Mouse (Mus musculus) adrenal gland, postnatal 25 days (tissue): Measurements from ENCODE around the gene Crabp1. TPM values are rescaled to one million over a fixed set of nuclear protein-coding genes. Genes with fewer than 3 reads are reported as not detected.

Source experiments
- DNase-seq: peaks from one replicate; pipeline ENCODE4 v3.0.0; 2021; ENCODE audit warnings: mixed read lengths
- total RNA-seq: library from RNA; stranded (reverse); gene quantifications from 2 replicates; pipeline ENCODE4 v1.2.3, GENCODE M21; 2021

Crabp1 gene
- total RNA-seq, 1 experiment from 2014 or later, result 8.4 TPM

DNA sequence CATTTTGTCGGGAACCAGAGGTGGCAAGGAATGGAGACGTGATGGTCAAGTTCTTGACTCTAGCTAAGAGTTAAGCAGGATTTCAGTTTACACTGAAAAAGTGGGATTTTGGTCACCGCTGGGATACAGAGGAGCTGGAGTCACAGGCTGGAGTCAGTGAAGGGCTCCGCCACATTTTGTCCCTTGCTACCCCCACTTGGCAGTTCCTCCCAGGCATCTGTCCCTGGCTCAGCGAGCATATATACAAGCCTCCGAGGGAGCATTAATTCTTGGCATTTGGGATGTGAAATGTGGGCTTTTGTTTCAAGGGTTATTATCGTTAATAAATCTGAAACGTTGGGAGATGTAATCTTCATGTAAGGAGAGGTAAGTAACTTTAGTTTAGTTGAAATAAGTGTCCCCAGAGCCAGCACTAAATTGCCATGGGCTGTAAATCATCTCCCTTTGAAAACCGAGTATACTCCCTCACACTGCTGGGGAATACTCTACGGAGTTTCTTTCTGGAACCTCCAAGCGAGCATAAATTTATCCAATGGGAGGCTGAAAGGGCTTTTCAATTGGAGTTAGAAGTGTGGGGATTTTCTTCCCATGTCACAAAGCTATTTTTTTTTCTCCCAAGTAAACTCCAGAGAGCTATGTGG lies 5.7 kb downstream of the Crabp1 start:
- DNase-seq, result no peak

DNA sequence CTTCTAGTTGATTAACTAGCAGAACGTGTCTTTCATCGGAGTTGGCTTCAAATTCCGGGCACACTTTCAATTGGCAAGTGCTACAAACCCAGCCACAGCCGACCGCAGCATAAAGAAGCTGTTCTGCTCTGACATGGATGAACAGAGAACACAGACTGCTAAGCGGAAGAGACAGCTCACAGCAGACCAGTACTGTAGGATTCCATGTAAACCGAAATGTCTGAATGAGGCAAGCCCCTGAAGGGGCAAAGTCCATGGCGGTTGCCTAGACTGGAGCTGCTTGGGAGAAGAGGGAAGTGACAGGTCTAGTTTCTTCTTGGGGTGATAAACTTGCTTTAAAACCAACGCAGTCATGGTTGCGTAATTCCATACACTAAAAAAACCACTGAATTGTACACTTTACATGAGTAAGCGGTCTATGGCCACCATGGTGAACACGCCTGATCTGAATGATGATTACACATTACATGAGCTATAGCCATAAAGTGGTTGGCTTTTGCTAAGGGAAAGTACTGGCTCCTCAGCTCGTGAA lies 12.0 kb downstream of the Crabp1 start:
- DNase-seq, result no peak

DNA sequence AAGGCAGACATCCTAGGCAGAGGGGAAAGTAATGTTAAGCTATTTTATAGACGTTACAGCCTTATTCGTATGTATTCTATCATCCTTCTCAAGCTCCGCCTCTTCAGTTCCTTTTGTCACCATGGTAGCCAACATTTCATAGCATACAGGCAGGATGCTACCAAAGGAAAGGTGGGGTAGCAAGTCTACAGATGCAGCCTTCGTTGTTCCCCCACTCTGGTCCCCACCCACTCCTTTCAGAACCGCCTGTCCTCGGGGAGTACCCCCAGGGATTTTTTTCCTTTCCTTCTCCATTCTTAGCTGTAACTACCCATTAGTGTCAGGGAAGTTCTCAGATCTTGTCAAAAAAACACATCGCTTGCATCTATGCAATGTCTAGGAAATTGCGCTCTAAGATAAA lies 14.7 kb downstream of the Crabp1 start:
- no peak for DNase-seq

DNA sequence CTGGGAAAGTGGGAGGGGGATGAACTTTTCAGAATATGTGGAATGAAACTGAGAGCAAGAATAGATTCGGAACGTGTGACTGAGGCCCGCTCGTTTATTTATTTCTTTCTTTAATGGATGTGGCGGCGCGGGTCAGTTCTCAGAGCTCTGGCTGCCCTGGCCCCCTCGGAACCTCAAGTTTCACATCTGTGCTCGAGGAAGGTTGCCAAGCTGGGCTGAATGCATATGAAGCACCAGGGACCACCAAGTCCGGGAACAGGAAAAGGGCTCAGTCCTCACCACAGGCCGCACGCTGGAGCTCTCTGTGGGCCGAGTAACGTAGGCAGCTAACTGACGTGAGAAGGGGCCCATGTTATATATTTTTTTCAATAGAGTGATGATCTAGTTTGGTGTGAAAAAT lies 18.0 kb downstream of the Crabp1 start:
- no peak for DNase-seq

DNA sequence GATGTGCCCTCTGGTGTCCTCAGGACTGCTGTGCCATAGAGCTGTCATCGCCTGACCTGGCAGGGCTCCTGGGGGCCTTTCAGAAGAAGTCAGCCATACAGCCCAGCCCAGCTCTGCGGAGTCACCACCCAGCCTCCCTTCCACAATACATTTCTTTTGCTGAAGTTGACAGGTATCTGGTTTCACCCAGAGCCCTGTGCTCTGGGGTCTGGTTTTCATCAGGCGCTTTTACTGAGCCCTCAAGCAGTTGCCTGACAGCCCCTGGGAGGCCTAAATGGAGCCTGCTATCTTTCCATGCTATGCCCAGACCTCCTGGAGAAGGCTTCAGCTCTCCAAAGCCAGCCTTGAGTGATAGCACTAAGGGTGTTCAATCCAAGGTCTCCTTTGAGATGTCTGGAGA lies 19.5 kb downstream of the Crabp1 start:
- DNase-seq, result no peak

DNA sequence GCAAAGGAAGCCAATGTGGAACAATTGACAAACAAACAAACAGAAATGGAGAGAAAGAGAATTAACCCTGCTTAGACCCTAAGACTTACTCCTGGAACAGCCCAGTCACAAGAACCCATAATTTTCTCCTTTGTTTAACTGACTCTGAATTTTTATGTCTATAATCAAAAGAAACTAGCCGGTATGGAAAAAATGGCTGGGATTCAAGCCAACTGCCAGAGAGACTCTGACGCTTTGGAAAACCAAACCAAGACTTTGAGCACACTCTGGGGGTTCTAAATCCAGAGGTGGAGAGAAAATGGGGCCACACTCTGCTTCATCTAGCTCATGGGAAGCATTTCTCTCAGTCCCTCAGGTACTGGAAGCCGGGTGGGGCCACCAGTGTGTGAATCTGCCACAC lies 20.7 kb downstream of the Crabp1 start:
- no peak for DNase-seq

DNA sequence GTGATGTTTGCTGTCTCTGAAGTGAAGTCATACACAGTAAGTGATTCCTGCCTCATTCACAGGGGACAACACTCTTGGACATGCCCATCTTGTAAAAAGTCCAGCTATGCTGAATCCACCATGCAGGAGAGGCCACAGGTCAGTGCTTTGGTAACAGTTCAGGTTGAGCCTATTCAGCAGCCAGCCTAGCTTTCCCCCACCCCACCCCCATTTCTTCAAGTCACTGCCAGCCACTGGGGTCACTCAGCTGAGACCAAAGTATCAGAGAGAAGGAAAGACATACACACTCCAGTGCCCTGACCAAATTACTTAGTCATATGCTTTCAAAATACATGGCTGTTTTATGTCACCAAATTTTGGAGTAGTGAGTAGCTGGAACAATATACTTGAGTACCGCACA lies 21.5 kb downstream of the Crabp1 start:
- no peak for DNase-seq

DNA sequence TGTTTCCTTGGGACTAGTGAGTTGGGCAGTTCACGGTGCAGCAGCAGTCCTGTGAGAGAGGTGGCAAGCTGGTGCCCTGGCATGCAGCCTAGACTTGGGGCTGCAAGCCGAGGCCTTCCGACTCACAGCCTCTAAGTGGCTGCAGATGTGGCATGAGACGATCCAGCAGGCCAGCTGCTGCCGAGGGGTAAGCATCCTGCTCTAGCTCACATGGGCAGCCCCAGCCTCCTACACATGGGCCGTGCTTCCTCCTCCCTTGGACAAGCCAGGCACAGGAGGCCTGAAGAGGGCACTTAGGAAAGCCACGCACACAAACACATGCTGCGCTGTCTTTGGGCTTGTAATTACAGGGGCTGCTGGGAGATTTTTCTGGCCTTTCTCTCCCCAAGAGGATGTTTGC lies 23.2 kb downstream of the Crabp1 start:
- no peak for DNase-seq

DNA sequence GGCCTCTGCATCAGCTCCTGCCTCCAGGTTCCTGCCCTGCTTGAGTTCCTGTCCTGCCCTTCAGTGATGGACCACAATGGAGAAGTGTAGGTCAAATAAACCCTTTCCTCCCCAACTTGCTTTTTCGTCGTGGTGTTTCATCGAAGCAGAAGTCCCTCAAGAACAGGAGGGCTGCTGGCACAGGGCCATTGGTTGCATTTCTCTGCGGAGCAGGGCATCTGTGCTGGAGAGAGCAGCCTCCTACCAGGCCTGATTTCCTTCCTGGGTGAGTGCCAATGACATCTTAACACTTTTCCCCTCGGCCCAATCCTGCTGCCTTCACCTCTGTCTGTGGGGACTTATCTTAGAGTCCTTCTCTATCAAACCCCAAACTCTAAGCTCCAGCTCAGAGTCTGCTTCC lies 25.7 kb downstream of the Crabp1 start:
- no peak for DNase-seq

DNA sequence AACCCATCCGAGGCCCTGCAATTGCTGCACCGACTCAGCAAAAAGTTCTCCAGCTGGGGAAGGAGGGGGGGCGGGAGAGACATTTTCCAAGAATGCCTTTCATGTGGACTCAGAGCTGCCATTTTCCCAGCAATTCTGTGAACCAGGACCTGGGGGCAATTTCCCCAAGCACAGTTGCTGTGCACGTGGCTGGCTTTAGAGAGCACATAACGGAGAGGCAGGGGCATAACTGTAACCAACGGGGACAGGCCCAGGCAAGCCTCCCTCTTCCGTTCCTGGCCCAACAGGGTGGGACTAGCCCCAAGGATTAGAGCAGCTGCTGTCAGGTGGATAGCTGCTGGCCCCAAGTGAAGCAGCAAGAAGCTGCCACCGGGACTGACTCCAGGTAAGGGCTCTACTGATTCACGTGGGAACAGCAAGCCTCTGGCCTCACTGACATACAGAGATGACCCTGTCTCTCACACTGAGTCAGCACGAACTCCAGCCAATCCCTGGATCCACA lies 37.0 kb downstream of the Crabp1 start:
- no peak for DNase-seq

DNA sequence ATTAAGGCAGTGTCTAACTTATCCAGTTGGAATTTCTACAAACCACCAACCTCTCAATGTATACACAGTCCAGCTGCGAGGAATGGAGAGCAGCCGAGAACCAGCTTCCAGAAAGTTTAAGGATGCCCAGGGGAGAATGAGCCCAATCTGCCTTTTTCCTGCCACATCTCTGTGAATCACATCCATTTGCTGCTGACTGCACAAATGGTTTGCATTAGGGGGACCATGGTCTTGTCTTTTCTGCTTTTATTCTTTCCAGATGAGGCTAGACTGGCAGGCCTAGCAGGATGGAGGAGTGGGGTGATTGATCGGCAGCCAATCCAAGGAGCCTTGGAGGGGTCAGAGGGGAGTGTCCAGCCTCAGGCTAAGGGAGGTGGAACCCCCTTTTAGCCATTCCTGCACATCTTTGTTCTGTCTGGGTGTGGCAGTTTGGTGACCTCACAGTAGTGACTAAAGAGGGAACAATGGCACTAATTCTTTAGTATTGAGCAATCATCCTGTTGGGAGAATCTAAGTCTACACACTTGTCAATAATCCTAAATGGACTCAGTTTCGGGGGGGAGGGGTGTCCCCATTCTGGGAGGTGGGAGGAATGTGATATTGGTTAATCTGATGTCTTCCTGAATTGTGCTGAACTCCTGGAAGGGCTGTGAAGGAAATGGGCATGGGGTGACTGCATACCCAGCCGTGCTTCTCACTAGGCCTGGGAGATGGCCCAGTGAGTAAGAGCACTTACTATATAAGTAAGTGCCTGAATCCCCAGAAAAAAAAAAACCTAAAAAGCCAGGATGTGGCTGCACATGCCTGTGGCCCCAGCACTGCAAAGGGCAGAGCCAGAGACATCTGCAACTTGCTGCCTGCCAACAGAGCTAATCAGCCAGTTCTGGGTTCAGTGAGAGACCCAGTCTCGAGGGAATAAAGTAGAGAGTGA lies 38.5 kb downstream of the Crabp1 start:
- no peak for DNase-seq

DNA sequence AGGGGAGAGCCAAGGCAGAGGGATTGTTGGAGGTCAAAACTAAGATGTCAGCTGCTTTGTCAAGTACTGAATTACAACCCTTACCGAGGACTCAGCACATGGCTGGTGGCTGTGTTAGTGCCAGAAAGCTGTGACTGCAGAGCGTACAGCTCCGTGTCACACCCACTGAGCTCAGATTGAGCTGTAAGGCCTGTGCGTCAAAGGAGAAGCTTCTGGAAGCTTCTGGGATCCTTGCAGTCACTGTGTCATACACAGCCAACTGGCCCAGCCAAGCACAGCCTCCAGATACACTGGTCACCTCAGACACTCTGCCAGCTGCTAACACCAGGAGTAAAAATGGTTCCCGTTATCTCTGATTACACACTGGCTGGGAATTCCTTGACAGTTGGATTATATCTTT lies 39.8 kb downstream of the Crabp1 start:
- no peak for DNase-seq

DNA sequence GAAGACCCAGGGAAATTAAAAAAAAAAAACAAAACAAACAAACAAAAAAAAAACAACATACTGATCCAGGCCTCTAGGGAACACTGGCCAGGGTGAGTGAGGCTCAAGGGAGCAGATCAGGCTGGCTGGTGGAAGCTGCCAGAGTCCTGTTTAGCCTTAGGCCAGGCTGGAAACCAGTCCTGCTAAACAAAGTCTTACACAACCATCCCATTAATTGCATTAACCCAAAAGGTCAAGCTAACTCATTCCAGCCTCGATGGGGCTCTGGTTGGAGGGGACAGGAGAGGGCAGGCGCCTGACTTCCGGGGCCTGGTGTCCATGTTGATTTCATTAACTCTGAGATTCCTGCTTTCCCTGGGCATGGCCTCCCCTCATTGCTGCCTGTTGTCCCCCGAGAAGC lies 43.2 kb downstream of the Crabp1 start:
- no peak for DNase-seq

DNA sequence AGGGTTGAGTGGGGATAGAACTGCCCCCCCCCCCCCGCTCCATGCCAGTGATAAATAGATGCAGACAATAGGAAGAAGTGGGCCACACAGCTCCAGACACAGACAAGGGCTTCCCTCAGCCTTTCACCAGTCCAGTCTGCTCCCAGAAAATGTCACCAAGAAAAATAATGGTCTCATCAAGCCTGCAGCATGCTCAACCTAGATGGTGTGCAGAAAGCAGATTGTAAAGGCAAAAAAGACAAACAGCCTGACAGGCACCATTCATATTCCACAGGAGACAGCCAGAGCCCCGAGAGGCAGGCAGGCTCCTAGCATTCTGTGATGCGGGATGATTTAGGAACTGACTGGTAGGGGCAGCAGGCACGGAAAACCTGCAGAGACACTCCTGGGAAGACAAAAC lies 45.4 kb downstream of the Crabp1 start:
- DNase-seq, result no peak

DNA sequence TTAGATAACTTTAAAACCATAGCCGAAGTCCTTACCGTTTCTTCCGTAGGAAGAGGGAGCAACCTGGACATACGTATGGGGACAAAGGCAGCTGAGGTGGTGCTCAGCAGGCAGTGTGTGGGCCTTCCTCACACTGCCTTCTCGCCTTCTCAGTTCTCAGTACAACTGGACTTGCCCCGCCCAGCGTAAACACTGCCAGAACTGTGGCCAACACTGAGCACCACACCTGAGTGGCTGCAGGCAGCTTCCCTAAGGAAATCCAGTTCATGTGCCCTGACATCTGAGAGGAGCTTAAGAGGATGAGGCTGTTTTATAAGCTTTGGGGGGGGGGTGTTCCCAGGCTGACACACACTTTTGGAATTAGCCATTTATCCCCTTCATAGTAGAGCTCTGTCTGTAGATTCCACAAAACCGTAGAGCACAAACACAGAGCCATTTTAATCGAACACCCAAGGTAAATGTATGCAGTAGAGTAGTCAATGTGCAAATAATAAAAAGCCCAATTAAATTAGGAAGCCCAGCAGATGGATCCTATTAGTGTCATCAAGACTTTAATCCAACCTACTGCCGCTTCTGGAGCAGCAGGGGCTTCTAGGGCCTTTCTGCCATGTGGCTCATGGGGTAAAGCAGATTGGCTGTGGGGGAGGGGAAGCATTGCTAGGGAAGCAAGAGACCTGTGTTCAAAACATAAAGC lies 52.1 kb downstream of the Crabp1 start:
- no peak for DNase-seq

DNA sequence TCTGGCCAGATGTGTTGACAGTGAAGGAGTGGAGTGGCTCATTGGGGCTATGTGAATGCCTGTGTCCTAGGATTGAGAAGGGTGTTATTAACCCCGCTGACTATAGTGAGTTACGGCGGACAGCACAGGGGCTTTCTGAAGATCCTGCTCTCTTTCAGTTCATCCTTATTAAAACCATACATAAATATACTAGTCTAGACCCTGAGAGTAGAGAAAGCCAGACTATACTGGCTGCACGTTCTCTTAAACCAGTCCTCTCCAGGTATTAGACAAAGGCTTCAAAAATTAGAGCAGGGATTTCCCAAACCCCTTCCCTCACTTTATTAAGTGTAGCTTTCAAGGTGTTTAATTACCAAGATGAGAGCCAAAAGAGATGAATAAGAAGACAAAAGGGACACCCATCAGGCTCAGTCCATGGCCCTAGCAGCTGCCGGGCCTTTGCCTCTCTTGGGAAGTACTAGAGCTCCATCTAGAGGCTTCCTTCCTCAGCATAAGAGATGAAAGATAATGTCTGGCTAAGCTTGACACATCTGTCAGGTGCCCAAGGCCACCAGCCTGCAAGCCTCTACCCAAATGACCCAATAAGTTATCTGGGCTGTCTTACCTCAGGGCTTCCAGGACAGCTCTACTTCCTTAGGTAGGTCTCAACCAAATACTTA lies 57.0 kb downstream of the Crabp1 start:
- DNase-seq, result peak; percentile 17

Other genes with a start within 250 kb of the Crabp1 start
- not detected in 2 replicates for gene Sh2d7, start 225.8 kb upstream of the Crabp1 start, total RNA-seq
- gene Cib2, start 204.5 kb upstream of the Crabp1 start, total RNA-seq, result 37.7 and 48.6 TPM in 2 replicates
- 223 and 260 TPM in 2 replicates for gene Idh3a, start 178.4 kb upstream of the Crabp1 start, total RNA-seq
- gene Acsbg1, start 102.9 kb upstream of the Crabp1 start, total RNA-seq, result 86.2 and 108 TPM in 2 replicates
- 16.7 and 23.1 TPM in 2 replicates for gene Dnaja4, start 65.9 kb upstream of the Crabp1 start, total RNA-seq
- 63.7 and 72.0 TPM in 2 replicates for gene Wdr61, start 30.2 kb upstream of the Crabp1 start, total RNA-seq
- gene Ireb2, start 99.0 kb downstream of the Crabp1 start, total RNA-seq, result 63.1 and 64.0 TPM in 2 replicates
- gene Hykk, start 152.5 kb downstream of the Crabp1 start, total RNA-seq, result 2.4 and 2.5 TPM in 2 replicates
- gene Psma4, start 186.0 kb downstream of the Crabp1 start, total RNA-seq, result 202 and 203 TPM in 2 replicates
- gene AY074887, start 186.2 kb downstream of the Crabp1 start, total RNA-seq, result not detected in 2 replicates
- gene Chrna5, start 216.1 kb downstream of the Crabp1 start, total RNA-seq, result 0.86 and 0.88 TPM in 2 replicates